Mouse (Mus musculus) thymus, adult 18-20 months (tissue): ENCODE measurements around the gene Trpc2.

Experiments
- DNase-seq, 2 experiments: peaks; one replicate each; pipeline ENCODE4 v3.0.0; 2022; ENCODE audit warnings: mixed read lengths in 2 of 2

Gene Trpc2

DNA sequence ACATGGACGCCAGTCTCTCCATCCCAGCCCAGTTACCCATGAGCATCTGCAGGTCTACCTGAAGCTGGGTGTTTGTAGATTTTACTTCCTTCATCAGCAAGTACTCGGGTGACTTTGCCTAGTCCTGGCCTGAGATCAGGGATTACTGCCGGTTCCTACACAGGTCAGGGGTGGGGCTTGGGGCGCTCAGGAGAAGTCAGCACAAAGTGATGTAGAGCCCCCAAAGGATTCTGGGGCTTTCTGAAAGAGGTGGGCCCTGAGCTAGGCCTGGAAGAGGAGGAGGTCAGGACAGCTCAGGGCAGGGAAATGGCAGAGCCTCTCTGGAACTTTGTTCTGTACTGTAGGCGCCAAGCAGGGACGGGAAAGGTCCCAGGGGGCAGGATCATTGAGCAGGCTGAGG is 19.8 kb downstream of the Trpc2 start:
- no peak for DNase-seq

DNA sequence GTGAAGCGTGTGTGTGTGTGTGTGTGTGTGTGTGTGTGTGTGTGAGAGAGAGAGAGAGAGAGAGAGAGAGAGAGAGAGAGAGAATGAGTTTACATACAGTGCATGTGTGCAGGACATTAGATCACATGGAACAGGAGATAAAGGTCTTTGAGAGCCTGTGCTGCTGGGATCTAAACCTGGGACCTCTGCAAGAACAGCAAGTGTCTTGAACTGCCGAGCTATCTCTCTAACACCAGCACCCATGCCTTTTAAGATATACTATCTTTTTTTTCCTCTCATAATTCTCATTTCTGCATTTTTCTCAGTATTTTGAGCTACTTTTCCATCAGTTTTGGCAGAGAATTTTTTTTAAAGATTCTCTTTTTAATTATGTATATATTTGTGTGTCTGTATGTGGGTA is 20.6 kb downstream of the Trpc2 start:
- DNase-seq = no peak

DNA sequence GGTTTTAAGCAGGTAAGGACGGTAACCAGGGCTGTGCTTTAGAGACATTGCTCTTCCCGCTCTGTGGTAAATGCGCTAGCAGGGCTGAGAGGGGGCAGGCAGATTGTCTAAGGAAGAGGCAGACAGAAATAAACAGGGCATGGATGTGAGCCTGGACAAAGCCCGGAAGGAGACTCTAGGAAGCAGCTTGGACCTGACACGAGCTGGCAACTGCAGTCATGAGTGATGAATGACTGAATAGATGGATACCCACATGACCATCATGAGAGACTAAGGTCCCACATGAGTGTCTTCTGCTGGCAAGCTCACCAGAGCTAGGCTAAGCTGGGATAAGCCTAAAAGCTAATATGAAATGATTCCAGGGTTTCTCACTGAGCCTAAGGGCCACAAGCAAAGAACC is 21.2 kb downstream of the Trpc2 start:
- DNase-seq = no peak

DNA sequence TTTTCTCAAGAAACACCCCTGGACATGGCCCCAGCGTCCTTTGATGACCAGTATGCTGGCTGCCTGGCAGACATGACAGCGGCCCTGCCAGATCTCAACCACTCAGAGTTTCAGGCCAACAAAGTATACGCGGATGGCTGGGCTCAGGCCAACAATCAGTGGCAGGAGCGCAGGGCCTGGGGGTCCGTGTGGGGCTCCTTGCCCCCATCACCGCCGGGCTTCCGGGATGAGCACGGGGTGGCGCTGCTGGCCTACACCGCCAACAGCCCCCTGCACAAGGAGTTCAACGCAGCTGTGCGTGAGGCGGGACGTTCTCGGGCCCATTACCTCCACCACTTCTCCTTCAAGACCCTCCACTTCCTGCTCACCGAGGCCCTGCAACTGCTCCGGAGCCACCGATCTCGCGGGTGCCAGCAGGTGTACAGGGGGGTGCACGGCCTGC is 23.8 kb downstream of the Trpc2 start:
- DNase-seq = peak; percentile 25 to 54

DNA sequence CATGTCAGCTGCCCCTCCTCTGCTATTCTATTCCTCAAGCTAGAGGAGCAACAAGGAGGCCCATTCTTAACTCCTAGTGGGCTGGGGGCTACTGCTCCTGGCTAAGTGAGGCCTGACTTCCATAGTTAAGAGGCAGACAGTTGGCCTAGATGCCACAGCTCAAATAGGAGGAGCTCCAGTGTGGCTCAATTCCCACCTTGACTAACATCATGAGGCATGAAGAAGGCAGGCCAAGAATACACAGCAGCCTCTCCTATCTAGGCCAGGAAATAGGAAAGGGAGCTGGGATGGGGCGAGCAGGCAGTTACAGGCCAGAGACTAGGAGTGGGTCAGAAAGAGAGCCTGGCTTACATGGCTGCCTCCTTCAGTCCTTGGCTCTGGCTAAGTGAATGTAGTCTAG is 25.3 kb downstream of the Trpc2 start:
- DNase-seq = no peak

DNA sequence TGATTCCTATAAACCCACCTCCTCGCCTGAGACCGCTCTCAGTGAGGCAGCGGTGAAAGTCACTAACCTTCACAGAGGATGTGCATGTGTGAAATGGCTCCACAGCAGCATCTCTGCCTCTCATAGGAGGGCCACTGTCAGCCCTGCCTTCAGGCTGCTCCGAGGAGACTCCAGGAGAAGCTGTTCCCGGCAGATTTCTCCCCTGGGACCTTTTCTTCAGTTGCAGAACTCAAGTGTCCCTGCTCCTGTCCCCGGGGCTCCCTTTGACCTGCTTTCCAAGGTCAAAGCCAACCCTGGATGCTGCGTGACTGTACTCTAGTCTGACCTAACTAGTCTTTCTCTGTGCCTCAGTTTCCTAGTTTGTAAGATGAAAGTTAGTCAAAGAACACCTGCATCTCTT is 26.3 kb downstream of the Trpc2 start, which contains the start of gene Art5:
Art5 (minus strand) TSS at position 319 of the 400 bp plus-strand sequence.
- no peak for DNase-seq

DNA sequence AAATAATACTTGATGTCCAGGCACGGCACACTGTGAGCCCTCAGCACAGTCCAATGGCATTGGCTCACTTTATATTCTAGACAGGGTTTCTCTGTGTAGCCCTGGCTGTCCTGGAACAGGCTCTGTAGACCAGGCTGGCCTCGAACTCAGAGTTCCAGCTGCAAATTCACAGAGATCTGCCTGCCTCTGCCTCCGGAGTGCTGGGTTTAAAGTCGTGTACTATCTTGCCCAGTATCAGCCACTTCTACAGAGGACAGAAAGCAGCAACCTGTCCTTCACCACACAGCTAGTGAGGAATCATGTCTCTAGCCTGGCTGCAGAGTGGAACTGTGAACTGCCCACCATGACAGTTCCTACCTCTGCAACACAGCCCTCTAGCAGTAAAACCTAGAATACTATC is 26.8 kb downstream of the Trpc2 start:
- DNase-seq = no peak

DNA sequence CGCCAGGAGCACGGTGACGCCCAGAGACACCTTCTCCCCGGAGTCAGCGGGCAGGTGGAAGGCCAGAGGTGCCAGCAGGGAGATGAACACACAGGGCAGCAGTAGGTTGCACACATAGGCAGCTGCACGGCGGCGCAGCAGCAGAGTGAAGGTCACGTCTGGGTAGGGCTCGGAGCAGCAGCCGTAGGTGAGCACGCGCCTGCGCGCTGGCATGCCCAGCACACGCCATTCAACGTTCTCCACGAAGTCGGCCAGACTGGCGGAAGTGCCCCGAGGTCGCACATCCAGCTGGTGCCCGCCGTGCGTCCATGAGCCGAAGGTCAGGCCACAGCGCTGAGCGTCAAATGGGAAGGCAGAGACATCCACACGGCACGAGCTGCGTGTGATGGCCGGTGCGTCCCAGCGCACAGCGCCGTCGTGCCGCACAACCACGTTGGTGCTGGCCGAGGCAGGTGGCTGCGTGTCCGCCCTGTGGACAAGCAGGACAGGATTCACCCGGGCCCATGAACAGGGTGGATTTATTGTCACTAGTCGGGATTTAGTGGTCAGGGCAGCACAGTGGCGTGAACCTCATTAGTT is 30.3 kb downstream of the Trpc2 start:
- DNase-seq = no peak

DNA sequence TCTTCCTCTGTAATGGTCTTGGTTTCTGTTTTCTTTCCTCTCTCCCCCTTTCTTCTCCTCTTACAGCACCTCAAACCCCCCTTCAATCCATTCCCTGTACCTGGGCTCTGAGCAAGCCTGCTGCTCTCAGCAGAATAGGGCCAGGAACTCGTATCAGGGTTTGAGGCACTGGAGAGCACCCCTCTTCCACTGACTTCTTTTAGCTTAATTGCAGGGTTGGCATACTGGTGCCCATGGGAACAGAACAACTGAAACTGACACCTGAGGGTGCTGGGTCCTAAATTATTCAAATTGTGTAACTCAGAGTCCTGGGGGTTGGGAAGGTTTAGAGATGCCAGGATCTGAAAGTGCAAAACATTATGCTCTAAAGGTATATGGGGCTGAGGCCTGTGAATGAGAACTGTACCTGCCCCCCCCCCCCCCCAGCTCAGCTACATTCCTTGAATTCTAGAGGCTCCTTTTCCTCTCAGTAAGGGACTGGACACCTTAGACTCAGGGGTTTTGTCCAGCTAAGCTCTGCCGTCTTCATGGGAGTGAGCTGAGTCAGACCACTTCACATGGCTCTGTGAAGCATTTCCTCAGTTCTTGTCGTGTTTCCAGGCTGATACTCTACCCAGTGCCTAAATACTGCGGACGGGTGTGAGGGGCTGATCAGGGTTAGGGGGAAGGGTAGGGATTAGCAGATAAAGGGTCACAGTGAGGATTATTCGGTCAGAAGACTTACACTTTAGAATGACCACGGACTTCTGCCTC is 33.8 kb downstream of the Trpc2 start, which contains the start of gene Chrna10:
Chrna10 (minus strand) TSS at position 250 of the 753 bp plus-strand sequence.
- no peak for DNase-seq

DNA sequence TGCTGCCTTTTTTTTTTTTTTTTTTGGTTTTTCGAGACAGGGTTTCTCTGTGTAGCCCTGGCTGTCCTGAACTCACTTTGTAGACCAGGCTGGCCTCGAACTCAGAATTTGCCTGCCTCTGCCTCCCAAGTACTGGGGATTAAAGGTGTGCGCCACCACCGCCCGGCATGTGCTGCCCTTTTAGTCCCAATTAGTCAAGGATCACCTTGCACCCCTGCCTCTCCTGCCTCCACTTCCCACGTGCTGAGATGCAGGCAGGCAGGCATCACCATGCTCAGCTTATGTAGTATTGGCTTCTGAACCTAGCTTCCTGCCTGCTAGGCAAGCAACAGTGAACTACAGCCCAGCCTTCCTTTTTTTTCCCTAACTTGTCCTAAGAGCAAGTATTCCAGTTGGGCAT is 34.5 kb downstream of the Trpc2 start:
- no peak for DNase-seq

DNA sequence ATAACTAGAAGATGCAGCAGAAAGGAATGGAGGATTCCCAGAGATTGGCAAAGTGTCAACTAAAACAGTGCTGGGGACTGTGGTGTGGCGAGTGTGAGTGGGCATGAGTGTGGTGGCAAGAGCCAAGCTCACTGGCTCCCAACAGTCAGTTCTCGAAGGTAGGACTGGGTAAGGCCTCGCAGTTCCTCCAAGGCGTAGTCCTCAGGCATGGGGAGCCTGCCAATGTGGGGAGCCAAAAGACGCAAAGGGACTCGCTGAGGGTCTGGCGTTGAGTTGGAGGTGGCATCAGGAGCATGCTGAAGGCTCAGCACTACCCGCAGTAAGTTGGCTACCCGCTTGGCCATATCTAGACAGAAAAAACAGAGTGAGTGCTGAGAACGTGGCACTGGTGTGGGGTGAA is 37.4 kb downstream of the Trpc2 start:
- DNase-seq = no peak

DNA sequence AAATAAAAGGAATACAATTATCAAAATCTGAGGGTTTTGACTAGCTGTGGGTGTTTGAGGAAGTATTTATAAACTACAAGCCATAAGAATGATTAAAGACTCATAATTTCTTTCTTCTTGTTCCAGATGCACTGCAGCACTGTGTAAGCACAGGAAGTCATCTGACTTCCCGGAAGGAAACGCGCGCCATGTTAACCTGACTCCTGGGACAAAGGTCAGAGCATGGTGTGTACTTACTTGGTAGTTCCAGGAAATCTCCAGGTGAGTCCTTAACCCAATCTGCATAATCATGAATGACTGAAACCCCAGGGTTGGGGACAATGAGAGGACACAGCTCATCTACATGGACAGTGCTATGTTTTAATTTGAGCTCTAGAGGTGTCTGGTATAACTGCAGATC is 49.5 kb downstream of the Trpc2 start:
- DNase-seq = no peak

DNA sequence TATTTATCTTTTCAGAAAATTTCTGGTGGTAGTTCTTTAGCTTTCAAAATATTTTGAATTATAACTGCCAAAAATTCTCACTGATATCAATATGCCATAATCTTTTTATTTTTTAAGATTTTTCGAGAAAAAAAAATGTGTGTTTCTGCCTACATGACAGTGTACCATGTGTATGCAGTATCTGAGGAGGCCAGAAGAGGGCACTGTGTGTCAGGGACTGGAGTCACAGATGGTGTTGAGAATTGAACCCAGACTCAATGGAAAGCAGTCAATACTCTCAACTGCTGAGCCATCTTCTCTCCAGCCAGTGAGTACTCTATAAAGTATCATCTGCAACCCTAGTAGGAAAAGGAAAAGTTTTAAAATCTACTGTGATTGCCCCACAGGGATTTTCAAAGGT is 54.5 kb downstream of the Trpc2 start:
- DNase-seq = no peak

DNA sequence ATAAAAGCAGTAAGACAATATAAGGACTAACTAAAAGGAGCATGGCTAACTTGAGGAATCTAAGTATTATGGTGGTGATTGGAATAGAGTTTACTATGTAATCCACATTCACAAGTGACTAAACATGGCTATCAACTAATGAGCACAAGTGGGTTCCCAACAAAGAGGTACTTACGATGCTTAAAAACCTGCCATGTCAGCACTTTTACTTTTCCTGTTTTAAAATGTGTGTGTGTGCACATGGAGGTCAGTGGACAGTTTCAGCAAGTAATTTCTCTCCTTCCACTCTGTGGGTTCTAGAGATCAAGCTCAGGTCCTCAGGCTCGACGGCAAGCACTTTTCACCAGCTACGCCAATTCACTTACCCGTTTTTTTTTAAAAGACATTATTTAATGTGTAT is 55.0 kb downstream of the Trpc2 start:
- DNase-seq = no peak
